Mouse (Mus musculus) embryonic facial prominence, embryonic 10.5 days (tissue): ENCODE measurements around the gene Brip1. TPM values are rescaled to one million over a fixed set of nuclear protein-coding genes. Genes with fewer than 3 reads are reported as not detected.
"Not testable (repeated sequence)": the region's sequence is repeated elsewhere in the genome, so short reads cannot be mapped to it uniquely, and the experiment has no call there.

Experiments
- DNase-seq: peaks from one replicate; pipeline ENCODE4 v3.0.0-alpha.2; 2017; ENCODE audit warnings: low spot score
- H3K27ac ChIP-seq: fragments of 300-500 bp; sonication (generic); replicated peaks from 2 replicates; pipeline ENCODE4 v1.5.1; 2016; ENCODE audit warnings: mild to moderate bottlenecking
- H3K27me3 ChIP-seq: fragments of 300-500 bp; sonication (generic); replicated peaks from 2 replicates; pipeline ENCODE4 v1.6.1; 2016; ENCODE audit warnings: low read depth, mild to moderate bottlenecking; ENCODE audit not compliant: poor library complexity, severe bottlenecking
- H3K36me3 ChIP-seq: fragments of 300-500 bp; sonication (generic); replicated peaks from 2 replicates; pipeline ENCODE4 v1.6.1; 2016; ENCODE audit warnings: mild to moderate bottlenecking, moderate library complexity
- H3K4me1 ChIP-seq: fragments of 300-500 bp; sonication (generic); 2 replicates; pipeline ENCODE4 v1.6.1; 2016
- H3K4me3 ChIP-seq: fragments of 300-500 bp; sonication (generic); 2 replicates; pipeline ENCODE4 v1.5.1; 2016; ENCODE audit warnings: mild to moderate bottlenecking, moderate library complexity
- H3K9me3 ChIP-seq: fragments of 300-500 bp; sonication (generic); 2 replicates; pipeline ENCODE4 v1.6.1; 2016; ENCODE audit warnings: mild to moderate bottlenecking
- WGBS: fragments of 180-500 bp; shearing (Covaris S2); methylation state at CpG from one replicate; pipeline ENCODE4 v1.1.7; 2016; 5-methylcytosine and 5-hydroxymethylcytosine counted together
- polyA plus RNA-seq: library from polyadenylated mRNA; unstranded; fragments of >200 nt; fragmentation: Nextera tagmentation; extraction: Ambion mirVana; gene quantifications from 2 replicates; pipeline ENCODE4 v1.2.1, GENCODE M21; 2016

Gene Brip1
- polyA plus RNA-seq, 1 experiment from 2014 or later: 11.7 TPM

DNA sequence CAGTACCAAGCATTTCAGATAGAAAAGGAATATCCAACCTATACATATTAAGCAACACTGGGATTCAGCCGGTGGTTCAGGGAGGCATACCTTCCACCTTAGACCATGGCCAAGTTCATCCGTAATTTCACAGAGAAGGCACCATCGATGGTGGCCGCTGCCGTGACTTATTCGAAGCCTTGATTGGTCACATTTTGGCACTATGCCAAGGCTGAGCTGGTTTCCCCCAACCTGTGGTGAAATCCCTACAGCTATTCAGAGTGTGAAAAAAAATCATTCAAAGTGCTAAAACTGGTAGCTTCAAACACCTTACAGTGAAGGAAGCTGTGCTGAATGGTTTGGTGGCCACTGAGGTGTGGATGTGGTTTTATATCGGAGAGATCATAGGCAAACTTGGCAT lies 15.8 kb downstream of the Brip1 start:
- H3K27ac ChIP-seq, H3K4me1 ChIP-seq, DNase-seq, H3K4me3 ChIP-seq, H3K27me3 ChIP-seq, H3K9me3 ChIP-seq: not testable (repeated sequence)
- H3K36me3 ChIP-seq: peaks cover 31% of the 10 kb centered on the region
- WGBS: 95% methylated on average over 7 of the region's 7 CpGs

DNA sequence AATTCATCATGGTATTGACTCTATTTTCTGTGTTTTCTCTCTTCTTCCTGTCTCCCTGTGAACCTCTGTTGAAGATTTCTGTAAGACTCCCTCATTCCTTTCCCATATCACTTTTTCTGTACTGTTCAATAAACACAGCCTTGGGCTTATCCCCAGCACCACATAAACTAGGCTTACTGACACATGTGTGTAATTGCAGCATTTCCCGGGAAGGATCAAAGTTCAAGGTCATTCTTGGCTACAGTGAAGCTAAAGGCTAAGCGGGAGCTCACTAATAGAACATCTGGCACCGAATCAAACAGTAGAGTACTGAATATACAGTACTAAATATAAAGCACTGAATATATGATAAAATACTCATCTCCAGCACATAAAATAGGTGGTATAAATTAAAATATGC lies 25.2 kb downstream of the Brip1 start:
- Histone ChIP-seq H3K36me3 (no peaks in the 10 kb centered on the region), H3K27ac (no peak overlapping the region), H3K9me3 (no peaks in the 10 kb centered on the region), H3K4me1 (no peaks in the 10 kb centered on the region), H3K27me3 (no peaks in the 10 kb centered on the region), H3K4me3 (no peak overlapping the region)
- WGBS: 78% methylated on average over 3 of the region's 3 CpGs
- DNase-seq: no peak

DNA sequence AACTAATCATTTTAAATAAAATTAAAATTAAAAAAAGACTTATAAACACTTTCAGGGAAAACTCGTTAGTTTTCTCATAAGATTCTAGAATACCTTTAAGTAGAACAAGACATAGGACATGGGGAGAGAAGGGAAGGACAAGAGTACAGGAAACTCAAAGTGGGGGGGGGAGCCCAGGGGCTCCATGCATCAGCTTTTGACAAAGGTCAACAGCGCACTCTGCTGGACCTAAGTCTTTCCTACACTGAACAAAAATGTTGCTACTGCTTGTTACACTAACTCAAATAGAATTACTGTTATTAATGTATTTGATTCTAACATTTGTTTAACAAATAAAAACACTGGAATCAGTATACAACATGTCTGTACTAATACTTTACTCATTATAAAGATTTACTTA lies 26.8 kb downstream of the Brip1 start:
- DNase-seq: peak; percentile 41
- 53% methylated on average over 2 of the region's 2 CpGs for WGBS
- H3K4me1 ChIP-seq: no peaks in the 10 kb centered on the region
- H3K36me3 ChIP-seq: peaks cover 3% of the 10 kb centered on the region; the same call in 1 of the 2 replicates
- no peak overlapping the region for H3K4me3 ChIP-seq
- no peaks in the 10 kb centered on the region for H3K27me3 ChIP-seq
- no peaks in the 10 kb centered on the region for H3K9me3 ChIP-seq
- no peak overlapping the region for H3K27ac ChIP-seq

DNA sequence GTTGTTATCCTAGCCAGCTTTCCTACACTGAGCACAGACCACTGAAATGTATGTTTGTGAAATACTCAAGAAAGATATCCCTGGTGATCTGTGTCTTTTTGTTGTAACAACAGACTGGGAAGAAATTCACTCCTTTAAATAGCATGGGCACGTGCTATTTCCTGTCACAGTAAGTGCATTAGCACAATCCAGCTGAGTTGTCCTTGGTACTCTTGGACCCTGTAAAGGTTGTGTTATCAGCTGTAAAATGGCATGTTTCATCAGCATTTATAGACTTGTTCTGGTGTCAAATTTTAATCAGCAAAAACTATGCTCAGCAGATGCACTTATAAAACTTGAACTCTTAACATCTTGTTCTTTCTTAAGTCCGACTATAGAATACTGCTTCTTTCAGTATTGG lies 30.2 kb downstream of the Brip1 start:
- WGBS: 86% methylated on average over 2 of the region's 2 CpGs
- H3K9me3 ChIP-seq: no peaks in the 10 kb centered on the region
- no peaks in the 10 kb centered on the region for H3K27me3 ChIP-seq
- H3K4me1 ChIP-seq: no peaks in the 10 kb centered on the region
- no peak for DNase-seq
- H3K4me3 ChIP-seq: no peak overlapping the region
- H3K27ac ChIP-seq: no peak overlapping the region
- peaks cover 3% of the 10 kb centered on the region; the same call in 1 of the 2 replicates for H3K36me3 ChIP-seq

- Histone ChIP-seq H3K4me1 (peaks cover 5% of the 10 kb centered on the region; the same call in 1 of the 2 replicates), H3K9me3 (no peaks in the 10 kb centered on the region), H3K4me3 (no peak overlapping the region), H3K36me3 (peaks cover 7% of the 10 kb centered on the region), H3K27me3 (no peaks in the 10 kb centered on the region), H3K27ac (no peak overlapping the region)
- no peak for DNase-seq
- 83% methylated on average over 2 of the region's 2 CpGs for WGBS
Observed at GRCm38 (mm10) chr11:86160251-86160650, 40.7 kb downstream of the Brip1 start.

GRCm38 (mm10) chr11:86158950-86159349 lies 42.0 kb downstream of the Brip1 start:
- Histone ChIP-seq H3K9me3 (no peaks in the 10 kb centered on the region), H3K27me3 (no peaks in the 10 kb centered on the region), H3K4me1 (peaks cover 5% of the 10 kb centered on the region; the same call in 1 of the 2 replicates), H3K27ac (no peak overlapping the region), H3K4me3 (no peak overlapping the region), H3K36me3 (peaks cover 2% of the 10 kb centered on the region)
- 62% methylated on average over 2 of the region's 2 CpGs for WGBS
- no peak for DNase-seq

DNA sequence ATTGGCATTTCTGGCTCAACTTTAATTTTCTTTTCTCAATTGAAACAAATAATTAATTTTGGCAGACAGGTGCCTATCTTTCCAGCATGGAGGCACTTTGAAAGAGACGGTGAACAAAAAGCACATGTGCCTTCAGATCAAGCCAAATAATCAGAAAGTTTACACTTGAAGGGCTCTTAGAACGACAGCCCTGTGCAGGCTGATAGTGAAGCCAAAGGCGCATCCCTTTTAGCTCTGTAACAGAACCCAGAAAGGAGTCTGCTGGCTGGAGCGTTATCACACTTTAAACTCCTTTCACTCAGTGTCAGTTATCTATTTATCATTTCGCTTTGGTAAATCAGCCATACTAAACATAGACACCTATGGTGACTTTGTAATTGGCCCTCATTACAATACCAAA lies 45.4 kb downstream of the Brip1 start:
- Histone ChIP-seq H3K9me3 (no peaks in the 10 kb centered on the region), H3K36me3 (peaks cover 13% of the 10 kb centered on the region), H3K27ac (no peak overlapping the region), H3K4me1 (peaks cover 5% of the 10 kb centered on the region; the same call in 1 of the 2 replicates), H3K27me3 (no peaks in the 10 kb centered on the region), H3K4me3 (no peak overlapping the region)
- no peak for DNase-seq
- 84% methylated on average over 5 of the region's 5 CpGs for WGBS

- Histone ChIP-seq H3K36me3 (peaks cover 9% of the 10 kb centered on the region; the same call in 1 of the 2 replicates), H3K27ac (no peak overlapping the region), H3K4me3 (no peak overlapping the region), H3K4me1 (no peaks in the 10 kb centered on the region), H3K9me3 (no peaks in the 10 kb centered on the region), H3K27me3 (no peaks in the 10 kb centered on the region)
- no peak for DNase-seq
- 79% methylated on average over 3 of the region's 3 CpGs for WGBS
Observed at GRCm38 (mm10) chr11:86131324-86131723, 69.7 kb downstream of the Brip1 start.

GRCm38 (mm10) chr11:86117078-86117869 lies 83.7 kb downstream of the Brip1 start:
- H3K4me3 ChIP-seq: no peak overlapping the region
- no peaks in the 10 kb centered on the region for H3K36me3 ChIP-seq
- WGBS: 91% methylated on average over 7 of the region's 7 CpGs

DNA sequence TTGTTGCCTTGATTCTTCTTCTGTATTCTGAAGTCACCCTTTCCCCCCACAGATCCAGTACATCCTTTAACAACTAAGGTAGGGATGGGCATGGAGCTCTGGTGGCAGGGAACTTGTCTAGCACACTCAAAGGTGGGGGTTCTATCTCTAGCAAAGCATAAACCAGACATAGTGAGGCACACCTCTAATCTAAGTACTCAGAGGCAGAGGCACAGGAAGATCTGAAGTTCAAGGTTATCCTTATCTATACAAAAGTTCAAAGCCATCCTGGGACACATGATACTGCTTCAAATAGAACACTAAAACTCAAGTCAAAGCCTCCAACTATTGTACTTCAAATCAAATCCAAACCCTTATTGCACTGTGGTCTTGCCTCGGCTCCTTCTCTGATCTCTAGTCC lies 85.0 kb downstream of the Brip1 start:
- Histone ChIP-seq H3K36me3 (no peaks in the 10 kb centered on the region), H3K27me3 (no peaks in the 10 kb centered on the region), H3K27ac (no peak overlapping the region), H3K4me1 (no peaks in the 10 kb centered on the region), H3K4me3 (no peak overlapping the region), H3K9me3 (no peaks in the 10 kb centered on the region)
- 96% methylated on average over 1 of the region's 1 CpGs for WGBS
- no peak for DNase-seq

More at GRCm38 (mm10) chr11:86117078-86117869, 83.7 kb downstream of the Brip1 start:
- Histone ChIP-seq H3K27ac (no peak overlapping the region), H3K4me1 (no peaks in the 10 kb centered on the region), H3K9me3 (no peaks in the 10 kb centered on the region), H3K27me3 (no peaks in the 10 kb centered on the region)
- DNase-seq: no peak

- DNase-seq: no peak
- Histone ChIP-seq H3K36me3 (peaks cover 26% of the 10 kb centered on the region), H3K9me3 (no peaks in the 10 kb centered on the region), H3K27ac (no peak overlapping the region), H3K4me1 (no peaks in the 10 kb centered on the region), H3K4me3 (no peak overlapping the region), H3K27me3 (no peaks in the 10 kb centered on the region)
- WGBS: 92% methylated on average over 4 of the region's 4 CpGs
Observed at GRCm38 (mm10) chr11:86107276-86107675, 93.7 kb downstream of the Brip1 start.

GRCm38 (mm10) chr11:86106596-86106995 lies 94.4 kb downstream of the Brip1 start:
- Histone ChIP-seq H3K4me1 (no peaks in the 10 kb centered on the region), H3K27me3 (no peaks in the 10 kb centered on the region), H3K4me3 (no peak overlapping the region), H3K9me3 (no peaks in the 10 kb centered on the region), H3K36me3 (peaks cover 26% of the 10 kb centered on the region), H3K27ac (no peak overlapping the region)
- DNase-seq: no peak

DNA sequence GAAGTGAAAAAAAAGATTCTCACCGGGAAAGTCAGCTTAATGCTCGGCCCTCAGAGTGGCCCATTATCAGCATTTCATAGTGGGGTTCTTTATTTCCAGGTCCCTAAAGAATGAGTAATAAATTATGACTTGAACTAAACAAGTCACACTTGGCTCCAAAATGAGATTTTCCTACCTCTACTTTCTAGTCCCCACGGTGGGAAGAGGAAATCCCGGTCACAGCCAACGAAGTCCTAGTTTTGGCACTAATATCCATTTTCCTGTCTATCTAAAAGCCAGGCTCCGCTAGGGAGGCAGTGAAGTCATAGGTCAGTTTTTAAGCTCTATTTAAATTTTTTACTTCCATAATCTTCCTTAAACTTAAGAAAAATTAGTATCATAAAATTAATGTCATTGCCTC lies 99.8 kb downstream of the Brip1 start:
- no peak for DNase-seq
- Histone ChIP-seq H3K36me3 (peaks cover 22% of the 10 kb centered on the region), H3K27me3 (no peaks in the 10 kb centered on the region), H3K4me3 (no peak overlapping the region), H3K4me1 (peaks cover 6% of the 10 kb centered on the region), H3K9me3 (no peaks in the 10 kb centered on the region), H3K27ac (no peak overlapping the region)
- 87% methylated on average over 6 of the region's 6 CpGs for WGBS
